7 mouse cellular contexts compared by ENCODE assay signal in genomic region chr11:102406401-102406800, GRCm38 (mm10). TPM values are rescaled to one million over a fixed set of nuclear protein-coding genes. Genes with fewer than 3 reads are reported as not detected.
DNase-seq lines count a peak whose midpoint lies in the region; ATAC-seq and TF ChIP-seq lines count a peak whose summit lies in the region.

No protein-coding gene starts in this region.

- peaks cover 30% of the 10 kb centered on the region for H3K36me3 ChIP-seq in embryonic facial prominence, embryonic 15.5 days
- peaks cover 36% of the 10 kb centered on the region for H3K36me3 ChIP-seq in intestine, postnatal 0 days (ENCODE audit: control insufficient read depth, insufficient read depth)
- H3K36me3 ChIP-seq in neural tube, embryonic 14.5 days (ENCODE audit: control insufficient read depth, insufficient read depth, low read length), result peaks cover 31% of the 10 kb centered on the region

- peak overlapping the region; percentile 90 for H3K27ac ChIP-seq in left cerebral cortex, adult 2 months
- no peak overlapping the region for H3K27ac ChIP-seq in embryonic facial prominence, embryonic 15.5 days (replicated peaks)
- peak overlapping the region; percentile 93 for H3K27ac ChIP-seq in intestine, postnatal 0 days (ENCODE audit: low read depth, low read length)
- H3K27ac ChIP-seq in neural tube, embryonic 14.5 days (ENCODE audit: low read depth, low read length), result peak overlapping the region; percentile 83

- no peak for DNase-seq in left cerebral cortex, adult 2 months (ENCODE audit: extremely low spot score in 1 of 2, low spot score in 2 of 2)
- DNase-seq in left cerebral cortex, postnatal 4 days, result no peak
- DNase-seq in ovary, postnatal 14 days (ENCODE audit: low spot score), result no peak
- DNase-seq in layer of hippocampus, adult 11-12 months (ENCODE audit: low spot score), result no peak

- intact Hi-C loops in left cerebral cortex, adult 2 months (cut with DNase I), result no loop called here
- intact Hi-C loops in left cerebral cortex, postnatal 4 days (cut with DNase I), result loop anchor here (5.0 kb wide), 1 partner anchor 89 kb away; the partner anchor contains the start of gene Ubtf

- peak overlapping the region; percentile 73 for H3K9ac ChIP-seq in embryonic facial prominence, embryonic 15.5 days
- peak overlapping the region; percentile 60 for H3K9ac ChIP-seq in intestine, postnatal 0 days (ENCODE audit: low read depth, low read length)
- H3K9ac ChIP-seq in neural tube, embryonic 14.5 days (replicated peaks; ENCODE audit: low read depth, low read length), result peak overlapping the region; percentile 88

- H3K27me3 ChIP-seq in embryonic facial prominence, embryonic 15.5 days, result no peaks in the 10 kb centered on the region; the same call in none of the 2 replicates
- no peaks in the 10 kb centered on the region for H3K27me3 ChIP-seq in intestine, postnatal 0 days (replicated peaks; ENCODE audit: control insufficient read depth, insufficient read depth, low read length)
- no peaks in the 10 kb centered on the region for H3K27me3 ChIP-seq in neural tube, embryonic 14.5 days (ENCODE audit: control insufficient read depth, insufficient read depth, low read length)

- 6% methylated on average over 3 of the region's 3 CpGs for WGBS in embryonic facial prominence, embryonic 15.5 days
- WGBS in intestine, postnatal 0 days, result 10% methylated on average over 3 of the region's 3 CpGs
- 10% methylated on average over 3 of the region's 3 CpGs for WGBS in neural tube, embryonic 14.5 days

- H3K4me1 ChIP-seq in embryonic facial prominence, embryonic 15.5 days, result peaks cover 42% of the 10 kb centered on the region
- peaks cover 2% of the 10 kb centered on the region; the same call in 1 of the 2 replicates for H3K4me1 ChIP-seq in intestine, postnatal 0 days (replicated peaks; ENCODE audit: control insufficient read depth, insufficient read depth, low read length)
- peaks cover 25% of the 10 kb centered on the region for H3K4me1 ChIP-seq in neural tube, embryonic 14.5 days (ENCODE audit: control insufficient read depth, insufficient read depth, low read length)

- H3K4me3 ChIP-seq in left cerebral cortex, adult 2 months, result peak overlapping the region; percentile 80
- H3K4me3 ChIP-seq in embryonic facial prominence, embryonic 15.5 days (replicated peaks), result peak overlapping the region; percentile 77
- peak overlapping the region; percentile 70 for H3K4me3 ChIP-seq in intestine, postnatal 0 days (ENCODE audit: low read depth, low read length)
- peak overlapping the region; percentile 75 for H3K4me3 ChIP-seq in neural tube, embryonic 14.5 days (ENCODE audit: low read depth, low read length)

- peak overlapping the region; percentile 87 for H3K4me2 ChIP-seq in embryonic facial prominence, embryonic 15.5 days (replicated peaks)
- peak overlapping the region; percentile 87 for H3K4me2 ChIP-seq in intestine, postnatal 0 days (replicated peaks; ENCODE audit: low read depth)
- H3K4me2 ChIP-seq in neural tube, embryonic 14.5 days (ENCODE audit: low read depth, low read length), result peak overlapping the region; percentile 90

- no peaks in the 10 kb centered on the region for H3K9me3 ChIP-seq in embryonic facial prominence, embryonic 15.5 days (replicated peaks)
- no peaks in the 10 kb centered on the region for H3K9me3 ChIP-seq in intestine, postnatal 0 days (ENCODE audit: control insufficient read depth)
- H3K9me3 ChIP-seq in neural tube, embryonic 14.5 days (ENCODE audit: control insufficient read depth, low read length), result no peaks in the 10 kb centered on the region

- no peak for ATAC-seq in embryonic facial prominence, embryonic 15.5 days (ENCODE audit: insufficient number of reproducible peaks, low FRiP score, low TSS enrichment, low read depth)
- ATAC-seq in intestine, postnatal 0 days, result no peak
- ATAC-seq in neural tube, embryonic 14.5 days (ENCODE audit: low read depth), result no peak

- TF ChIP-seq CTCF in left cerebral cortex, adult 2 months (IDR thresholded peaks at IDR 0.05), result no peak
- no peak for TF ChIP-seq CTCF in intestine, postnatal 0 days (IDR thresholded peaks at IDR 0.05; ENCODE audit: low read depth)

RNA-seq across cellular contexts. Expression of gene Slc25a39, which starts 1.3 kb away (rescaled TPM):
- 10 to 100 TPM; 65.7 to 68.6 TPM for total RNA-seq in left cerebral cortex, adult 2 months (2021)
- total RNA-seq in left cerebral cortex, postnatal 4 days (2021), result 10 to 100 TPM; 57.2 to 58.8 TPM
- 197 and 199 TPM in 2 replicates for polyA plus RNA-seq in embryonic facial prominence, embryonic 15.5 days (2015; fragmentation: Nextera tagmentation; extraction: Ambion mirVana)
- polyA plus RNA-seq in intestine, postnatal 0 days (2015; fragmentation: Nextera tagmentation; extraction: Ambion mirVana), result 283 and 296 TPM in 2 replicates
- polyA plus RNA-seq in neural tube, embryonic 14.5 days (2014; fragmentation: Nextera tagmentation; extraction: Ambion mirVana), result 141 and 144 TPM in 2 replicates

RNA-seq across cellular contexts. Expression of gene Rundc3a, which starts 13.2 kb away (rescaled TPM):
- total RNA-seq in left cerebral cortex, adult 2 months (2021), result 100 to 1,000 TPM; 505 to 522 TPM
- total RNA-seq in left cerebral cortex, postnatal 4 days (2021), result 100 to 1,000 TPM; 261 to 262 TPM
- 7.5 and 8.3 TPM in 2 replicates for polyA plus RNA-seq in embryonic facial prominence, embryonic 15.5 days (2015; fragmentation: Nextera tagmentation; extraction: Ambion mirVana)
- 5.2 and 5.3 TPM in 2 replicates for polyA plus RNA-seq in intestine, postnatal 0 days (2015; fragmentation: Nextera tagmentation; extraction: Ambion mirVana)
- 97.8 and 115 TPM in 2 replicates for polyA plus RNA-seq in neural tube, embryonic 14.5 days (2014; fragmentation: Nextera tagmentation; extraction: Ambion mirVana)

RNA-seq across cellular contexts. Expression of gene Grn, which starts 23.7 kb away (rescaled TPM):
- 10 to 100 TPM; 58.1 to 66.2 TPM for total RNA-seq in left cerebral cortex, adult 2 months (2021)
- total RNA-seq in left cerebral cortex, postnatal 4 days (2021), result 10 to 100 TPM; 54.0 to 58.5 TPM
- polyA plus RNA-seq in embryonic facial prominence, embryonic 15.5 days (2015; fragmentation: Nextera tagmentation; extraction: Ambion mirVana), result 196 and 199 TPM in 2 replicates
- polyA plus RNA-seq in intestine, postnatal 0 days (2015; fragmentation: Nextera tagmentation; extraction: Ambion mirVana), result 339 and 382 TPM in 2 replicates
- polyA plus RNA-seq in neural tube, embryonic 14.5 days (2014; fragmentation: Nextera tagmentation; extraction: Ambion mirVana), result 43.3 and 68.2 TPM in 2 replicates

RNA-seq across cellular contexts. Expression of gene Slc4a1, which starts 40.4 kb away (rescaled TPM):
- total RNA-seq in left cerebral cortex, adult 2 months (2021), result under 1 TPM; 0.16 to 0.43 TPM
- total RNA-seq in left cerebral cortex, postnatal 4 days (2021), result 1 to 10 TPM in 1 of 2 experiments, under 1 TPM in 1; 0.87 to 1.9 TPM
- polyA plus RNA-seq in embryonic facial prominence, embryonic 15.5 days (2015; fragmentation: Nextera tagmentation; extraction: Ambion mirVana), result 5.0 and 5.2 TPM in 2 replicates
- 0.29 and 0.34 TPM in 2 replicates for polyA plus RNA-seq in intestine, postnatal 0 days (2015; fragmentation: Nextera tagmentation; extraction: Ambion mirVana)
- 1.6 and 2.4 TPM in 2 replicates for polyA plus RNA-seq in neural tube, embryonic 14.5 days (2014; fragmentation: Nextera tagmentation; extraction: Ambion mirVana)

RNA-seq across cellular contexts. Expression of gene Fam171a2, which starts 41.1 kb away (rescaled TPM):
- 100 to 1,000 TPM; 117 to 123 TPM for total RNA-seq in left cerebral cortex, adult 2 months (2021)
- total RNA-seq in left cerebral cortex, postnatal 4 days (2021), result 100 to 1,000 TPM; 237 to 243 TPM
- polyA plus RNA-seq in embryonic facial prominence, embryonic 15.5 days (2015; fragmentation: Nextera tagmentation; extraction: Ambion mirVana), result 8.5 and 9.7 TPM in 2 replicates
- polyA plus RNA-seq in intestine, postnatal 0 days (2015; fragmentation: Nextera tagmentation; extraction: Ambion mirVana), result 1.7 and 1.8 TPM in 2 replicates
- polyA plus RNA-seq in neural tube, embryonic 14.5 days (2014; fragmentation: Nextera tagmentation; extraction: Ambion mirVana), result 25.4 and 38.4 TPM in 2 replicates

Comparison
In these comparisons a context has a peak if more than half of its experiments do, and no peak if none do; other contexts are left out.
1. RNA of gene Rundc3a, which starts 13.2 kb away (polyA plus RNA-seq): 97.8 to 115 TPM in neural tube, embryonic 14.5 days; 7.5 to 8.3 TPM in embryonic facial prominence, embryonic 15.5 days and 5.2 to 5.3 TPM in intestine, postnatal 0 days; every median in the first group is over 10 times any median in the second.
2. Peak in every context shown above with its lines, with median percentiles within 50 percentile points of each other: H3K4me3 ChIP-seq, H3K4me2 ChIP-seq and H3K9ac ChIP-seq.